Mouse (Mus musculus) CH12.LX (cell line): Measurements from ENCODE around the gene Apmap. TPM values are rescaled to one million over a fixed set of nuclear protein-coding genes. Genes with fewer than 3 reads are reported as not detected.

Experiments
- DNase-seq: peaks from one replicate; pipeline ENCODE4 v3.0.0-alpha.2; 2013; ENCODE audit errors: extremely low read depth
- H3K27ac ChIP-seq: 2 replicates; pipeline ENCODE4 v1.5.1; 2012; ENCODE audit warnings: low read depth, mild to moderate bottlenecking, control low read depth, moderate library complexity; ENCODE audit not compliant: insufficient read depth
- H3K27me3 ChIP-seq: replicated peaks from 2 replicates; pipeline ENCODE3; 2012; ENCODE audit warnings: inconsistent platforms
- H3K36me3 ChIP-seq, 2 experiments: replicated peaks in 1 of 2; 2 replicates each; pipeline versions ENCODE3 to v1.6.1; 2012; ENCODE audit warnings: inconsistent platforms in 1 of 2, low read length in 1 of 2, mild to moderate bottlenecking in 1 of 2, mixed read lengths in 1 of 2, moderate library complexity in 1 of 2; ENCODE audit not compliant: control insufficient read depth in 1 of 2, insufficient read depth in 1 of 2
- H3K4me1 ChIP-seq, 2 experiments: 2 replicates each; pipeline ENCODE4 v1.6.1; 2012; ENCODE audit warnings: inconsistent platforms in 1 of 2, moderate library complexity in 1 of 2; ENCODE audit not compliant: insufficient read depth in 2 of 2, control insufficient read depth in 1 of 2
- H3K4me2 ChIP-seq: 2 replicates; pipeline ENCODE4 v1.6.1; 2012; ENCODE audit warnings: low read depth, mild to moderate bottlenecking, control low read depth; ENCODE audit not compliant: poor library complexity, insufficient read depth, severe bottlenecking
- H3K4me3 ChIP-seq, 3 experiments: fragments of 150-350 bp in 1 of 3; sonication (generic) in 1 of 3; replicated peaks in 1 of 3; 2 replicates each; pipeline versions ENCODE3 to v1.5.1; 2011 to 2012; ENCODE audit warnings: low read depth in 2 of 3, low read length in 2 of 3, mild to moderate bottlenecking in 2 of 3, moderate library complexity in 2 of 3, control low read depth in 1 of 3, improper control_type of control experiment in 1 of 3, inconsistent platforms in 1 of 3, mixed read lengths in 1 of 3; ENCODE audit not compliant: poor library complexity in 1 of 3
- H3K79me2 ChIP-seq: replicated peaks from 2 replicates; pipeline ENCODE4 v1.6.1; 2012; ENCODE audit warnings: mild to moderate bottlenecking, moderate library complexity; ENCODE audit not compliant: control insufficient read depth, poor library complexity, insufficient read depth, severe bottlenecking; ENCODE audit errors: extremely low read depth
- H3K9ac ChIP-seq: 2 replicates; pipeline ENCODE4 v1.6.1; 2012; ENCODE audit warnings: low read depth, mild to moderate bottlenecking, control low read depth, moderate library complexity; ENCODE audit not compliant: insufficient read depth
- H3K9me3 ChIP-seq: replicated peaks from 2 replicates; pipeline ENCODE3; 2012; ENCODE audit warnings: low read length, inconsistent platforms, mixed read lengths
- CHD1 ChIP-seq: IDR thresholded peaks from 2 replicates; pipeline ENCODE4 v1.6.1; 2012; ENCODE audit warnings: low read depth, low read length, improper control_type of control experiment, inconsistent platforms
- CHD2 ChIP-seq: IDR thresholded peaks from 2 replicates; pipeline ENCODE4 v1.6.1; 2011; ENCODE audit warnings: low read length, improper control_type of control experiment
- CTCF ChIP-seq, 2 experiments: IDR thresholded peaks in 1 of 2; conservative IDR thresholded peaks in 1 of 2; 2 replicates each; pipeline ENCODE4 v1.5.1; 2011 to 2012; ENCODE audit warnings: low read depth in 2 of 2, low read length in 2 of 2, improper control_type of control experiment in 1 of 2, inconsistent platforms in 1 of 2, mild to moderate bottlenecking in 1 of 2, moderate library complexity in 1 of 2
- E2F4 ChIP-seq: IDR thresholded peaks from 2 replicates; pipeline ENCODE4 v1.6.1; 2011; ENCODE audit warnings: low read depth, low read length, improper control_type of control experiment; ENCODE audit not compliant: insufficient replicate concordance
- ETS1 ChIP-seq: conservative IDR thresholded peaks from 2 replicates; pipeline ENCODE4 v1.6.1; 2012; ENCODE audit warnings: low read depth, mild to moderate bottlenecking, inconsistent platforms, low read length, improper control_type of control experiment, moderate library complexity
- GABPA ChIP-seq: IDR thresholded peaks from 2 replicates; pipeline ENCODE4 v1.6.1; 2012; ENCODE audit warnings: low read depth, low read length, improper control_type of control experiment, inconsistent platforms; ENCODE audit not compliant: insufficient replicate concordance
- HCFC1 ChIP-seq: IDR thresholded peaks from 2 replicates; pipeline ENCODE4 v1.6.1; 2012; ENCODE audit warnings: low read depth, mild to moderate bottlenecking, inconsistent platforms, low read length, improper control_type of control experiment
- JUN ChIP-seq: IDR thresholded peaks from 2 replicates; pipeline ENCODE4 v1.6.1; 2011; ENCODE audit warnings: low read depth, mild to moderate bottlenecking, low read length, improper control_type of control experiment, moderate library complexity; ENCODE audit not compliant: insufficient read depth
- JUND ChIP-seq: conservative IDR thresholded peaks from 2 replicates; pipeline ENCODE4 v1.6.1; 2011; ENCODE audit warnings: low read depth, low read length, improper control_type of control experiment
- KAT2A ChIP-seq: IDR thresholded peaks from 2 replicates; pipeline ENCODE4 v1.6.1; 2012; ENCODE audit warnings: low read length, improper control_type of control experiment, inconsistent platforms; ENCODE audit not compliant: insufficient replicate concordance
- MAFK ChIP-seq: IDR thresholded peaks from 2 replicates; pipeline ENCODE4 v1.6.1; 2011; ENCODE audit warnings: low read length, improper control_type of control experiment; ENCODE audit not compliant: insufficient replicate concordance
- MAX ChIP-seq: IDR thresholded peaks from 2 replicates; pipeline ENCODE4 v1.6.1; 2011; ENCODE audit warnings: low read length, improper control_type of control experiment
- MEF2A ChIP-seq: IDR thresholded peaks from 2 replicates; pipeline ENCODE4 v1.6.1; 2014; ENCODE audit warnings: low read depth, mild to moderate bottlenecking, inconsistent platforms, low read length, improper control_type of control experiment, borderline replicate concordance
- MYC ChIP-seq: IDR thresholded peaks from 2 replicates; pipeline ENCODE4 v1.6.1; 2011; ENCODE audit warnings: low read depth, mild to moderate bottlenecking, improper control_type of control experiment, low read length
- NRF1 ChIP-seq: IDR thresholded peaks from 2 replicates; pipeline ENCODE4 v1.6.1; 2014; ENCODE audit warnings: low read depth, mild to moderate bottlenecking, inconsistent platforms, low read length, improper control_type of control experiment, moderate library complexity
- PAX5 ChIP-seq: IDR thresholded peaks from 2 replicates; pipeline ENCODE4 v1.6.1; 2012; ENCODE audit warnings: low read length, inconsistent platforms, mixed read lengths
- POLR2A ChIP-seq: IDR thresholded peaks from 2 replicates; pipeline ENCODE4 v1.6.1; 2011; ENCODE audit warnings: low read depth, mild to moderate bottlenecking, improper control_type of control experiment, low read length
- POLR2AphosphoS2 ChIP-seq: IDR thresholded peaks from 2 replicates; pipeline ENCODE4 v1.6.1; 2011; ENCODE audit warnings: low read depth, low read length, improper control_type of control experiment
- RAD21 ChIP-seq: IDR thresholded peaks from 2 replicates; pipeline ENCODE4 v1.6.1; 2011; ENCODE audit warnings: low read depth, mild to moderate bottlenecking, low read length, improper control_type of control experiment, moderate library complexity
- SIN3A ChIP-seq: IDR thresholded peaks from 2 replicates; pipeline ENCODE4 v1.6.1; 2012; ENCODE audit warnings: low read length, improper control_type of control experiment, inconsistent platforms
- SMC3 ChIP-seq: IDR thresholded peaks from 2 replicates; pipeline ENCODE4 v1.6.1; 2011; ENCODE audit warnings: low read depth, low read length, improper control_type of control experiment
- TBP ChIP-seq: conservative IDR thresholded peaks from 2 replicates; pipeline ENCODE4 v1.6.1; 2011; ENCODE audit warnings: low read depth, low read length, improper control_type of control experiment
- TCF12 ChIP-seq: IDR thresholded peaks from 2 replicates; pipeline ENCODE4 v1.6.1; 2014; ENCODE audit warnings: low read depth, mild to moderate bottlenecking, inconsistent platforms, low read length, improper control_type of control experiment
- USF2 ChIP-seq: conservative IDR thresholded peaks from 2 replicates; pipeline ENCODE4 v1.6.1; 2011; ENCODE audit warnings: low read depth, low read length, improper control_type of control experiment
- dilution Hi-C: fragments of 300-500 bp; cut with MboI; formaldehyde crosslinking; loops from 2 replicates; pipeline ENCODE4 v1.14.3; 2020; ENCODE audit warnings: low sequenced_read_pairs; ENCODE audit not compliant: extremely low pct_unique_long_range_greater_than_20kb, extremely low pct_ligation_motif_present
- in situ Hi-C: fragments of 300-500 bp; cut with MboI; formaldehyde crosslinking; loops from 3 replicates; pipeline ENCODE4 v1.14.3; 2019; ENCODE audit warnings: low sequenced_read_pairs, low pct_ligation_motif_present, low pct_unique_long_range_greater_than_20kb, mixed read lengths
- polyA plus RNA-seq: library from polyadenylated mRNA; unstranded; fragments of >175 nt; gene quantifications from 2 replicates; pipeline ENCODE4 v1.2.1, GENCODE M21; 2012; ENCODE audit warnings: low read depth; ENCODE audit not compliant: insufficient read length
- total RNA-seq, 2 experiments: library from RNA; depleted of rRNA; stranded (reverse); fragments of 300-350 nt in 1 of 2; fragments of >200 nt in 1 of 2; gene quantifications; 2 replicates each; pipeline ENCODE4 v1.2.3; 2012 to 2014

Gene Apmap
- total and polyA plus RNA-seq, 3 experiments = 24.5 to 35.6 (median 25.8) TPM

- no peak overlapping the region for H3K9ac ChIP-seq
- no peak overlapping the region for H3K4me2 ChIP-seq
- no peaks in the 10 kb centered on the region for H3K79me2 ChIP-seq
- no peaks in the 10 kb centered on the region for H3K36me3 ChIP-seq
- no peak for DNase-seq
- dilution Hi-C loops = no loop called here
- TF ChIP-seq MEF2A = no peak
- TF ChIP-seq TCF12 = no peak
- no peak for TF ChIP-seq TBP
- TF ChIP-seq HCFC1 = no peak
- TF ChIP-seq USF2 = no peak
- TF ChIP-seq CTCF (conservative IDR thresholded peaks at IDR 0.05 in 1 of 2, IDR thresholded peaks at IDR 0.05 in 1 of 2; ENCODE audit: low read depth in 2 of 2, low read length in 2 of 2) = no peak
- no peak for TF ChIP-seq NRF1
- no peak for TF ChIP-seq RAD21
- H3K9me3 ChIP-seq = peaks cover 9% of the 10 kb centered on the region
- H3K4me1 ChIP-seq = peaks cover 0 to 23% of the 10 kb centered on the region in 2 experiments; a peak in 2 of 4 replicates
- no peaks in the 10 kb centered on the region for H3K27me3 ChIP-seq
- no peak overlapping the region for H3K27ac ChIP-seq
- H3K4me3 ChIP-seq = no peak overlapping the region
- in situ Hi-C loops = no loop called here
Measured at GRCm38 (mm10) chr2:150655290-150655689, 46.9 kb upstream of the Apmap start.

GRCm38 (mm10) chr2:150654814-150655213, 46.4 kb upstream of the Apmap start:
- dilution Hi-C loops (no loop called here), in situ Hi-C loops (no loop called here)
- H3K4me1 ChIP-seq = peaks cover 0 to 20% of the 10 kb centered on the region in 2 experiments; a peak in 2 of 4 replicates

GRCm38 (mm10) chr2:150651366-150651765, 43.0 kb upstream of the Apmap start:
- no peak for DNase-seq
- in situ Hi-C loops = no loop called here
- H3K27me3 ChIP-seq = no peaks in the 10 kb centered on the region
- no peak overlapping the region for H3K4me2 ChIP-seq
- no peak overlapping the region for H3K4me3 ChIP-seq
- no peak for TF ChIP-seq POLR2A
- no peak for TF ChIP-seq SMC3
- TF ChIP-seq CTCF (conservative IDR thresholded peaks at IDR 0.05 in 1 of 2, IDR thresholded peaks at IDR 0.05 in 1 of 2; ENCODE audit: low read depth in 2 of 2, low read length in 2 of 2) = no peak
- no peak for TF ChIP-seq TCF12
- TF ChIP-seq USF2 = no peak
- TF ChIP-seq CHD2 = no peak
- no peak for TF ChIP-seq MAFK
- TF ChIP-seq CHD1 = no peak
- no peak for TF ChIP-seq NRF1
- TF ChIP-seq GABPA = no peak
- no peak for TF ChIP-seq POLR2AphosphoS2
- no peak for TF ChIP-seq SIN3A
- TF ChIP-seq PAX5 = no peak
- TF ChIP-seq ETS1 = no peak
- no peak for TF ChIP-seq KAT2A
- TF ChIP-seq JUN = no peak
- dilution Hi-C loops = no loop called here
- no peak overlapping the region for H3K27ac ChIP-seq
- peaks cover 0 to 9% of the 10 kb centered on the region in 2 experiments; a peak in 1 of 4 replicates for H3K4me1 ChIP-seq
- H3K9ac ChIP-seq = no peak overlapping the region
- H3K36me3 ChIP-seq = no peaks in the 10 kb centered on the region
- peaks cover 3% of the 10 kb centered on the region for H3K9me3 ChIP-seq
- H3K79me2 ChIP-seq = no peaks in the 10 kb centered on the region

More at GRCm38 (mm10) chr2:150654814-150655213, 46.4 kb upstream of the Apmap start:
- Histone ChIP-seq H3K9ac (no peak overlapping the region), H3K27me3 (no peaks in the 10 kb centered on the region), H3K4me3 (no peak overlapping the region), H3K27ac (no peak overlapping the region), H3K9me3 (peaks cover 9% of the 10 kb centered on the region), H3K4me2 (no peak overlapping the region), H3K36me3 (no peaks in the 10 kb centered on the region), H3K79me2 (no peaks in the 10 kb centered on the region)
- no peak for DNase-seq
- TF ChIP-seq POLR2A (no peak), MAX (no peak), MYC (no peak), JUND (no peak), E2F4 (no peak), TBP (no peak)
